Mouse (Mus musculus) lung, embryonic 15.5 days (tissue): ENCODE measurements around the gene Ttll11. TPM values are rescaled to one million over a fixed set of nuclear protein-coding genes. Genes with fewer than 3 reads are reported as not detected.

Experiments used
- ATAC-seq: fragments of 200-750 bp; cut with Nextera tagmentation; 2 replicates; pipeline ENCODE4 v1.8.0; 2017; ENCODE audit warnings: moderate number of reproducible peaks, borderline replicate concordance; ENCODE audit not compliant: low FRiP score, low TSS enrichment; ENCODE audit errors: extremely low read depth
- H3K27ac ChIP-seq: fragments of 300-500 bp; sonication (generic); 2 replicates; pipeline ENCODE4 v1.5.1; 2015; ENCODE audit warnings: moderate library complexity, mild to moderate bottlenecking, inconsistent platforms
- H3K27me3 ChIP-seq: fragments of 300-500 bp; sonication (generic); 2 replicates; pipeline ENCODE4 v1.6.1; 2015; ENCODE audit warnings: inconsistent platforms
- H3K36me3 ChIP-seq: fragments of 300-500 bp; sonication (generic); 2 replicates; pipeline ENCODE4 v1.6.1; 2015; ENCODE audit warnings: inconsistent platforms
- H3K4me1 ChIP-seq: fragments of 300-500 bp; sonication (generic); 2 replicates; pipeline ENCODE4 v1.6.1; 2015; ENCODE audit warnings: inconsistent platforms
- H3K4me2 ChIP-seq: fragments of 300-500 bp; sonication (generic); 2 replicates; pipeline ENCODE4 v1.6.1; 2015; ENCODE audit warnings: inconsistent platforms, mild to moderate bottlenecking, moderate library complexity
- H3K4me3 ChIP-seq: fragments of 300-500 bp; sonication (generic); 2 replicates; pipeline ENCODE4 v1.5.1; 2015; ENCODE audit warnings: mild to moderate bottlenecking, inconsistent platforms
- H3K9ac ChIP-seq: fragments of 300-500 bp; sonication (generic); 2 replicates; pipeline ENCODE4 v1.6.1; 2015; ENCODE audit warnings: inconsistent platforms
- H3K9me3 ChIP-seq: fragments of 300-500 bp; sonication (generic); 2 replicates; pipeline ENCODE4 v1.6.1; 2016; ENCODE audit warnings: inconsistent platforms
- WGBS: fragments of 180-500 bp; shearing (Covaris S2); methylation state at CpG from one replicate; pipeline ENCODE4 v1.1.7; 2015; 5-methylcytosine and 5-hydroxymethylcytosine counted together
- polyA plus RNA-seq: library from polyadenylated mRNA; unstranded; fragments of >200 nt; fragmentation: Nextera tagmentation; extraction: Ambion mirVana; gene quantifications from 2 replicates; pipeline ENCODE4 v1.2.1, GENCODE M21; 2015

The Ttll11 gene
- polyA plus RNA-seq, 1 experiment from 2014 or later, result 0.77 TPM

- WGBS, result 29% methylated on average over 5 of the region's 5 CpGs
- H3K27me3 ChIP-seq, result no peaks in the 10 kb centered on the region
- ATAC-seq, result no peak
- H3K9me3 ChIP-seq, result no peaks in the 10 kb centered on the region
- peaks cover 36% of the 10 kb centered on the region for H3K36me3 ChIP-seq
- no peak overlapping the region for H3K4me3 ChIP-seq
- H3K4me2 ChIP-seq, result no peak overlapping the region
- peak overlapping the region; percentile 45; the same call in 1 of the 2 replicates for H3K27ac ChIP-seq
- H3K4me1 ChIP-seq, result peaks cover 36% of the 10 kb centered on the region
- no peak overlapping the region for H3K9ac ChIP-seq
These were observed 251.1 kb downstream of the Ttll11 start for GRCm38 (mm10) chr2:35728633-35729032.

- Histone ChIP-seq H3K9me3 (no peaks in the 10 kb centered on the region), H3K27ac (no peak overlapping the region), H3K4me3 (no peak overlapping the region), H3K4me2 (no peak overlapping the region), H3K36me3 (peaks cover 85% of the 10 kb centered on the region), H3K4me1 (peaks cover 7% of the 10 kb centered on the region), H3K27me3 (no peaks in the 10 kb centered on the region), H3K9ac (no peak overlapping the region)
- no peak for ATAC-seq
- WGBS, result 88% methylated on average over 7 of the region's 7 CpGs
These were observed 256.0 kb downstream of the Ttll11 start for GRCm38 (mm10) chr2:35723691-35724090.

GRCm38 (mm10) chr2:35723267-35723666, 256.4 kb downstream of the Ttll11 start:
- Histone ChIP-seq H3K36me3 (peaks cover 87% of the 10 kb centered on the region), H3K4me2 (no peak overlapping the region), H3K4me3 (no peak overlapping the region), H3K27ac (no peak overlapping the region), H3K9me3 (no peaks in the 10 kb centered on the region), H3K9ac (no peak overlapping the region), H3K4me1 (peaks cover 3% of the 10 kb centered on the region), H3K27me3 (no peaks in the 10 kb centered on the region)
- ATAC-seq, result no peak
- WGBS, result 95% methylated on average over 6 of the region's 6 CpGs

- WGBS, result 88% methylated on average over 9 of the region's 9 CpGs
- ATAC-seq, result no peak
- Histone ChIP-seq H3K36me3 (peaks cover 87% of the 10 kb centered on the region), H3K4me1 (no peaks in the 10 kb centered on the region), H3K9me3 (no peaks in the 10 kb centered on the region), H3K9ac (no peak overlapping the region), H3K27me3 (no peaks in the 10 kb centered on the region), H3K4me2 (no peak overlapping the region), H3K27ac (no peak overlapping the region), H3K4me3 (no peak overlapping the region)
These were observed 256.9 kb downstream of the Ttll11 start for GRCm38 (mm10) chr2:35722821-35723220.

- H3K36me3 ChIP-seq, result peaks cover 87% of the 10 kb centered on the region
- no peak overlapping the region for H3K9ac ChIP-seq
- no peak overlapping the region for H3K27ac ChIP-seq
- no peaks in the 10 kb centered on the region for H3K4me1 ChIP-seq
- H3K9me3 ChIP-seq, result no peaks in the 10 kb centered on the region
- no peaks in the 10 kb centered on the region for H3K27me3 ChIP-seq
- H3K4me3 ChIP-seq, result no peak overlapping the region
- ATAC-seq, result no peak
- WGBS, result 82% methylated on average over 9 of the region's 9 CpGs
- no peak overlapping the region for H3K4me2 ChIP-seq
These were observed 258.8 kb downstream of the Ttll11 start for GRCm38 (mm10) chr2:35720956-35721355.

- H3K27me3 ChIP-seq, result no peaks in the 10 kb centered on the region
- no peak overlapping the region for H3K27ac ChIP-seq
- 91% methylated on average over 13 of the region's 13 CpGs for WGBS
These were observed 259.2 kb downstream of the Ttll11 start for GRCm38 (mm10) chr2:35720550-35720949.

GRCm38 (mm10) chr2:35720104-35720503, 259.6 kb downstream of the Ttll11 start:
- H3K9ac ChIP-seq, result no peak overlapping the region
- H3K9me3 ChIP-seq, result no peaks in the 10 kb centered on the region
- no peak overlapping the region for H3K4me3 ChIP-seq
- 89% methylated on average over 12 of the region's 12 CpGs for WGBS
- no peak for ATAC-seq
- no peaks in the 10 kb centered on the region for H3K27me3 ChIP-seq
- H3K36me3 ChIP-seq, result peaks cover 90% of the 10 kb centered on the region
- H3K4me2 ChIP-seq, result no peak overlapping the region
- no peak overlapping the region for H3K27ac ChIP-seq
- H3K4me1 ChIP-seq, result peaks cover 3% of the 10 kb centered on the region

More at GRCm38 (mm10) chr2:35720550-35720949, 259.2 kb downstream of the Ttll11 start:
- ATAC-seq, result no peak
- Histone ChIP-seq H3K4me3 (no peak overlapping the region), H3K36me3 (peaks cover 87% of the 10 kb centered on the region), H3K4me1 (no peaks in the 10 kb centered on the region), H3K4me2 (no peak overlapping the region), H3K9ac (no peak overlapping the region), H3K9me3 (no peaks in the 10 kb centered on the region)

- H3K27me3 ChIP-seq, result no peaks in the 10 kb centered on the region
- no peaks in the 10 kb centered on the region for H3K9me3 ChIP-seq
- WGBS, result 85% methylated on average over 12 of the region's 12 CpGs
- peaks cover 90% of the 10 kb centered on the region for H3K36me3 ChIP-seq
- no peak overlapping the region for H3K27ac ChIP-seq
- H3K4me3 ChIP-seq, result no peak overlapping the region
- H3K4me2 ChIP-seq, result no peak overlapping the region
- H3K4me1 ChIP-seq, result peaks cover 10% of the 10 kb centered on the region
- H3K9ac ChIP-seq, result no peak overlapping the region
- no peak for ATAC-seq
These were observed 260.3 kb downstream of the Ttll11 start for GRCm38 (mm10) chr2:35719230-35720005.

GRCm38 (mm10) chr2:35718662-35719061, 261.1 kb downstream of the Ttll11 start:
- peaks cover 91% of the 10 kb centered on the region for H3K36me3 ChIP-seq
- H3K9me3 ChIP-seq, result no peaks in the 10 kb centered on the region
- H3K27me3 ChIP-seq, result no peaks in the 10 kb centered on the region
- no peak overlapping the region for H3K27ac ChIP-seq
- ATAC-seq, result no peak
- no peak overlapping the region for H3K4me2 ChIP-seq
- peaks cover 17% of the 10 kb centered on the region for H3K4me1 ChIP-seq
- no peak overlapping the region for H3K4me3 ChIP-seq
- WGBS, result 96% methylated on average over 9 of the region's 9 CpGs
- no peak overlapping the region for H3K9ac ChIP-seq

GRCm38 (mm10) chr2:35718003-35718500, 261.7 kb downstream of the Ttll11 start:
- Histone ChIP-seq H3K27me3 (no peaks in the 10 kb centered on the region), H3K9me3 (no peaks in the 10 kb centered on the region), H3K4me1 (peaks cover 19% of the 10 kb centered on the region), H3K9ac (no peak overlapping the region), H3K4me2 (no peak overlapping the region), H3K36me3 (peaks cover 89% of the 10 kb centered on the region), H3K27ac (no peak overlapping the region), H3K4me3 (no peak overlapping the region)
- ATAC-seq, result no peak
- 76% methylated on average over 5 of the region's 5 CpGs for WGBS

GRCm38 (mm10) chr2:35716175-35716574, 263.5 kb downstream of the Ttll11 start:
- H3K9me3 ChIP-seq, result no peaks in the 10 kb centered on the region
- peaks cover 19% of the 10 kb centered on the region for H3K4me1 ChIP-seq
- no peak overlapping the region for H3K27ac ChIP-seq
- ATAC-seq, result no peak
- H3K36me3 ChIP-seq, result peaks cover 84% of the 10 kb centered on the region
- WGBS, result 68% methylated on average over 1 of the region's 1 CpGs
- no peak overlapping the region for H3K9ac ChIP-seq
- H3K4me2 ChIP-seq, result no peak overlapping the region
- H3K4me3 ChIP-seq, result no peak overlapping the region
- no peaks in the 10 kb centered on the region for H3K27me3 ChIP-seq

GRCm38 (mm10) chr2:35715485-35715884, 264.2 kb downstream of the Ttll11 start:
- Histone ChIP-seq H3K27ac (no peak overlapping the region), H3K9ac (no peak overlapping the region), H3K4me2 (no peak overlapping the region), H3K9me3 (no peaks in the 10 kb centered on the region), H3K4me3 (no peak overlapping the region), H3K27me3 (no peaks in the 10 kb centered on the region), H3K4me1 (peaks cover 19% of the 10 kb centered on the region), H3K36me3 (peaks cover 84% of the 10 kb centered on the region)
- WGBS, result 86% methylated on average over 3 of the region's 3 CpGs
- no peak for ATAC-seq
